Comparison of ENCODE assay signal across 10 mouse cellular contexts in the genomic region with DNA sequence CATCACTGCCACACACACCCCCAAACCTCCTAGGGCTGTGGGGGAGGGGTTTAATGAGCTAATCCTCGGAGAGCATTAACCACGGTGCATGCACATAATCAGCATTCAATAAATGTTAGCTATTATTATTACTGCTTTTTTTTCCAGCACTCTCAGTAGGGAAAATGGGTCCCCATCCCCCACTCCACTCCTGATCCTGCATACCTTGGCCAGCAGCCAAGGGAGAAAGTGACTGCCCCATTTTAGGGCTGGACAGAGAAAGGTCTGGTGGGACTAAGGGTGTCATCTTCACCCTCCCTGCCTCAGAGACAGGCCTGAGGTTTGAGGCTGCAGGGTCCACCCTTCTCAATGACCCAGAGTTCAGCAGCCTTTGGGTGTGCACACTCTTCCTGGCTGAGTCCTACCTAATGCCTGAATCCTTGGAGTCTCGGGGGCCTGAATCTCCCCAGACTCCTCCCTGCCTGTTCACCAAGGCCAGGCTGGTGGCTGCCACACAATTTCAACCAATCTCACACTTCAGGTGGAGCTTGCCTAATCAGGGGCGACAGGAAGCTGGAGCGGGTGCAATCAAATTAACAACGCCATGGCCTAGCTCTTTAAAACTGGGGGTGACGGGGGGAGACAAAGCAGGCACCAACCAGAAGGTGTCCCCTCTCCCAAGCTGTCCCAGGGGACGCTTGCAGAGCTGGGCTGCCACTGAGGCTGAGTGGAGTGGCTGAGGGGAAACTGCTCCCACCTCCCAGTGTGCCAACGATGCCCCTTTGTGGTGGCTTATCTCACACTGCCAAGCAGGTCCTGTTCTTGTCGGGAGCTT.
DNase-seq lines count a peak whose midpoint lies in the region; ATAC-seq and TF ChIP-seq lines count a peak whose summit lies in the region.
"Had no signal": no experiment of that assay in that cellular context is flagged by ENCODE, and none has a peak within 500 bp of the region (broad histone marks: within the 10 kb centered on the region; RNA-seq: fewer than 3 reads in every experiment).

No protein-coding gene starts in this region.

- WGBS in lung, embryonic 14.5 days: 38% methylated on average over 10 of the region's 10 CpGs
- WGBS in forebrain, embryonic 11.5 days: 31% methylated on average over 10 of the region's 10 CpGs
- WGBS in limb, embryonic 14.5 days: 29% methylated on average over 10 of the region's 10 CpGs

- no peaks in the 10 kb centered on the region for H3K27me3 ChIP-seq in lung, embryonic 14.5 days (ENCODE audit: insufficient read depth, low read length)
- H3K27me3 ChIP-seq in forebrain, embryonic 11.5 days (ENCODE audit: control insufficient read depth, insufficient read depth, low read length): no peaks in the 10 kb centered on the region
- no peaks in the 10 kb centered on the region for H3K27me3 ChIP-seq in limb, embryonic 14.5 days (ENCODE audit: control insufficient read depth, insufficient read depth, low read length)

- no peak overlapping the region for H3K9ac ChIP-seq in lung, embryonic 14.5 days
- H3K9ac ChIP-seq in forebrain, embryonic 11.5 days (ENCODE audit: low read length): peak overlapping the region; percentile 9; the same call in 1 of the 2 replicates
- no peak overlapping the region for H3K9ac ChIP-seq in limb, embryonic 14.5 days (ENCODE audit: low read depth, low read length, severe bottlenecking)

- DNase-seq in lung, embryonic 14.5 days: peak; percentile 68
- no peak for DNase-seq in lung, postnatal 4 days
- DNase-seq in forebrain, embryonic 11.5 days (ENCODE audit: low spot score): peak; percentile 64
- DNase-seq in limb, embryonic 14.5 days (ENCODE audit: low spot score): peak; percentile 8
- peak; percentile 79 for DNase-seq in retina, embryonic 14.5 days (ENCODE audit: low spot score)
- DNase-seq in right cerebral cortex, postnatal 36 days (ENCODE audit: low spot score in 2 of 2): no peak
- no peak for DNase-seq in ovary, adult 18-20 months (ENCODE audit: low spot score)
- DNase-seq in gastrocnemius, postnatal 36 days: no peak
- DNase-seq: heart, postnatal 10 days; thymus, postnatal 4 days had no signal

- H3K4me1 ChIP-seq in lung, embryonic 14.5 days (ENCODE audit: insufficient read depth): peaks cover 4% of the 10 kb centered on the region; the same call in 1 of the 2 replicates
- peaks cover 2% of the 10 kb centered on the region; the same call in 1 of the 2 replicates for H3K4me1 ChIP-seq in forebrain, embryonic 11.5 days (replicated peaks; ENCODE audit: control insufficient read depth, insufficient read depth, low read length)
- H3K4me1 ChIP-seq in limb, embryonic 14.5 days (ENCODE audit: control insufficient read depth, insufficient read depth, low read length): peaks cover 9% of the 10 kb centered on the region; the same call in 1 of the 2 replicates

- H3K4me2 ChIP-seq in lung, embryonic 14.5 days: no peak overlapping the region
- no peak overlapping the region for H3K4me2 ChIP-seq in forebrain, embryonic 11.5 days (ENCODE audit: low read depth, low read length, severe bottlenecking)
- no peak overlapping the region for H3K4me2 ChIP-seq in limb, embryonic 14.5 days (replicated peaks; ENCODE audit: low read depth, low read length, severe bottlenecking)

- no peak overlapping the region for H3K27ac ChIP-seq in lung, embryonic 14.5 days (ENCODE audit: low read depth)
- H3K27ac ChIP-seq in forebrain, embryonic 11.5 days (ENCODE audit: low read depth, low read length): peak overlapping the region; percentile 71
- no peak overlapping the region for H3K27ac ChIP-seq in limb, embryonic 14.5 days (replicated peaks; ENCODE audit: low read depth, low read length)

- ATAC-seq in lung, embryonic 14.5 days (ENCODE audit: insufficient read depth): no peak
- ATAC-seq in forebrain, embryonic 11.5 days (replicated peaks; ENCODE audit: low FRiP score): peak; percentile 69
- no peak for ATAC-seq in limb, embryonic 14.5 days (ENCODE audit: low FRiP score, low read depth)

- H3K36me3 ChIP-seq in lung, embryonic 14.5 days (ENCODE audit: insufficient read depth): no peaks in the 10 kb centered on the region
- H3K36me3 ChIP-seq in forebrain, embryonic 11.5 days (ENCODE audit: control insufficient read depth, insufficient read depth, low read length): no peaks in the 10 kb centered on the region
- H3K36me3 ChIP-seq in limb, embryonic 14.5 days (ENCODE audit: control insufficient read depth, insufficient read depth, low read length): no peaks in the 10 kb centered on the region

- no peak for TF ChIP-seq POLR2A in limb, embryonic 14.5 days (IDR thresholded peaks at IDR 0.05; ENCODE audit: borderline replicate concordance, extremely low read depth, insufficient read depth, insufficient read length)

- H3K9me3 ChIP-seq in lung, embryonic 14.5 days (ENCODE audit: low read depth, low read length): no peaks in the 10 kb centered on the region
- H3K9me3 ChIP-seq in forebrain, embryonic 11.5 days (ENCODE audit: control insufficient read depth, low read length): no peaks in the 10 kb centered on the region
- no peaks in the 10 kb centered on the region for H3K9me3 ChIP-seq in limb, embryonic 14.5 days (ENCODE audit: control insufficient read depth, low read length)

- peak; percentile 18; the same call in 1 of the 2 replicates for TF ChIP-seq CTCF in lung, embryonic 14.5 days (IDR thresholded peaks at IDR 0.05; ENCODE audit: low read depth)

- intact Hi-C loops in gastrocnemius, postnatal 36 days (cut with DNase I): no loop called here

- H3K4me3 ChIP-seq in lung, embryonic 14.5 days (ENCODE audit: low read depth, low read length): no peak overlapping the region
- H3K4me3 ChIP-seq in forebrain, embryonic 11.5 days (ENCODE audit: low read depth, low read length): no peak overlapping the region
- H3K4me3 ChIP-seq in limb, embryonic 14.5 days (replicated peaks; ENCODE audit: low read length): no peak overlapping the region

Comparison
In these comparisons a context has a peak if more than half of its experiments do, and no peak if none do; other contexts are left out.
1. DNase-seq: peak in lung, embryonic 14.5 days (single experiment), forebrain, embryonic 11.5 days (single experiment), limb, embryonic 14.5 days (single experiment) and retina, embryonic 14.5 days (single experiment); none in lung, postnatal 4 days (0 of 2), right cerebral cortex, postnatal 36 days (0 of 2), ovary, adult 18-20 months (single experiment) and gastrocnemius, postnatal 36 days (0 of 2).